9 mouse cellular contexts compared by ENCODE assay signal in genomic region chr11:35416402-35417093, GRCm38 (mm10).
DNase-seq lines count a peak whose midpoint lies in the region; ATAC-seq and TF ChIP-seq lines count a peak whose summit lies in the region.
"Had no signal": no experiment of that assay in that cellular context is flagged by ENCODE, and none has a peak within 500 bp of the region (broad histone marks: within the 10 kb centered on the region; RNA-seq: fewer than 3 reads in every experiment).

No protein-coding gene starts in this region.

- no peaks in the 10 kb centered on the region for H3K27me3 ChIP-seq in embryonic facial prominence, embryonic 12.5 days
- H3K27me3 ChIP-seq in limb, embryonic 12.5 days: no peaks in the 10 kb centered on the region

- H3K4me1 ChIP-seq in embryonic facial prominence, embryonic 12.5 days: peaks cover 44% of the 10 kb centered on the region
- peaks cover 56% of the 10 kb centered on the region for H3K4me1 ChIP-seq in limb, embryonic 12.5 days (replicated peaks)

- peak overlapping the region; percentile 24; the same call in 1 of the 2 replicates for H3K27ac ChIP-seq in left cerebral cortex, adult 2 months
- H3K27ac ChIP-seq in embryonic facial prominence, embryonic 12.5 days: peak overlapping the region; percentile 71
- peak overlapping the region; percentile 82 for H3K27ac ChIP-seq in limb, embryonic 12.5 days

- ATAC-seq in embryonic facial prominence, embryonic 12.5 days (ENCODE audit: insufficient number of reproducible peaks, insufficient read depth, low FRiP score, low TSS enrichment): no peak
- ATAC-seq in limb, embryonic 12.5 days (ENCODE audit: insufficient number of reproducible peaks, insufficient read depth, low FRiP score, low TSS enrichment, low read depth): peak; percentile 65; the same call in 1 of the 2 replicates

- peak; percentile 16 for DNase-seq in cerebellum, adult 9-11 months
- DNase-seq in cerebellum, adult 8-10 months: no peak
- no peak for DNase-seq in left cerebral cortex, adult 2 months (ENCODE audit: extremely low spot score in 1 of 2, low spot score in 2 of 2)
- no peak for DNase-seq in left cerebral cortex, adult 18-20 months (ENCODE audit: low spot score in 2 of 2)
- DNase-seq in right cerebral cortex, adult 2 months (ENCODE audit: low spot score in 2 of 2): no peak
- DNase-seq in spleen, adult 12 weeks (ENCODE audit: low spot score): no peak
- DNase-seq: liver had no signal

- no peaks in the 10 kb centered on the region for H3K9me3 ChIP-seq in embryonic facial prominence, embryonic 12.5 days
- no peaks in the 10 kb centered on the region for H3K9me3 ChIP-seq in limb, embryonic 12.5 days

- no peak overlapping the region for H3K4me2 ChIP-seq in embryonic facial prominence, embryonic 12.5 days (replicated peaks)
- H3K4me2 ChIP-seq in limb, embryonic 12.5 days: no peak overlapping the region

- TF ChIP-seq CTCF in left cerebral cortex, adult 2 months (IDR thresholded peaks at IDR 0.05): no peak

- intact Hi-C loops in left cerebral cortex, adult 2 months (cut with DNase I): loop anchor here (5.0 kb wide), 1 partner anchor 404 kb away; no protein-coding TSS in a partner anchor

- no peak overlapping the region for H3K9ac ChIP-seq in embryonic facial prominence, embryonic 12.5 days
- H3K9ac ChIP-seq in limb, embryonic 12.5 days (replicated peaks): 0 out of 2 replicates have a peak overlapping the region, but pooled peaks have one; percentile 12

- 38% methylated on average over 14 of the region's 14 CpGs for WGBS in embryonic facial prominence, embryonic 12.5 days
- WGBS in limb, embryonic 12.5 days: 54% methylated on average over 14 of the region's 14 CpGs

- no peak overlapping the region for H3K4me3 ChIP-seq in left cerebral cortex, adult 2 months
- H3K4me3 ChIP-seq in embryonic facial prominence, embryonic 12.5 days: no peak overlapping the region
- no peak overlapping the region for H3K4me3 ChIP-seq in limb, embryonic 12.5 days (replicated peaks)

- no peaks in the 10 kb centered on the region for H3K36me3 ChIP-seq in embryonic facial prominence, embryonic 12.5 days
- no peaks in the 10 kb centered on the region for H3K36me3 ChIP-seq in limb, embryonic 12.5 days

Comparison
In these comparisons a context has a peak if more than half of its experiments do, and no peak if none do; other contexts are left out.
1. H3K27ac ChIP-seq: peak in every context shown above with its lines; median percentile 82 in limb, embryonic 12.5 days; 71 in embryonic facial prominence, embryonic 12.5 days; 24 in left cerebral cortex, adult 2 months.